Comparison of ENCODE assay signal across 8 mouse cellular contexts in the genomic region with DNA sequence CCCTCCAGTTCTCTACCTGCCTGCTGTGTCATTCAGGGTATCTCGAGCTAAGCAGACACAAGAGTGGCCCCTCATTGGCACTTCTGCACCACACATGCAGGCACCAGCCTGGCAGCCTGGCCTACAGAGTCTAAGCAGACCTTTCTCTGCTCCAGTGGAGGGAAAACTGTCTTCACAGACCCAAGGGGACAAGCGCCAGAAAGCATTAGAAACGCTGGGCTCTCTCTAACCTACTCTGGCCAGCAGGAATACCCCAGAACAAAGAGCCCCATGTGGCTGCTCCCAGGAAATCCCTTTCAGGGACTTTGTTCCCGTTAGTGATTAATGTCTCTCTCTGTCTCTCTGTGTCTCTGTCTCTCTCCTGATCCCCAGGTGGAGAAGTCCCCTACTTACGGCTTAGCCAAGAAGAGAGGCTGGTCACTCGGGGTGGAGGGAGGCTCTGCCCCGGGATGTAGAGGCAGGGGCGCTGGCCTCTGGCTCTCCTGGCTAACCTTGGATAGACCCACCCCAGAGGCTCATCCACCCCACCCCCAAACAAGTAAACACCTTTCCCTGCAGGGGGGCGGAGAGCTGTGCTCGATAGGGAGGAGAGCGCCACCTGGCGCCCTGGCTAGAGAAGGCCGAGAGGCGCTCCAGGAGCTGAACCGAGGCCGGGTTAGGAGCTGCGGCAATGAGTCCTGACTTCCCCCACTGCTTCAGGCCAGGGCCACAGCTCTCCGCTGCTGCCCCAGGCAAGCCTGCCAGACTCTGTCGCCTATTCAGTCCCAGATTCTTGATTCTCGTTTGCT. TPM values are rescaled to one million over a fixed set of nuclear protein-coding genes. Genes with fewer than 3 reads are reported as not detected.
DNase-seq lines count a peak whose midpoint lies in the region; ATAC-seq lines count a peak whose summit lies in the region.

No protein-coding gene starts in this region.

- no peaks in the 10 kb centered on the region for H3K36me3 ChIP-seq in intestine, embryonic 14.5 days (ENCODE audit: control insufficient read depth, insufficient read depth, low read length)

- H3K4me3 ChIP-seq in intestine, embryonic 14.5 days (ENCODE audit: low read depth, low read length) = no peak overlapping the region

- H3K9me3 ChIP-seq in intestine, embryonic 14.5 days (ENCODE audit: control insufficient read depth, low read length) = peaks cover 2% of the 10 kb centered on the region; the same call in 1 of the 2 replicates

- DNase-seq in adrenal gland, adult 8-10 months = peak; percentile 41
- DNase-seq in embryo, embryonic 11 days = peak; percentile 93
- DNase-seq in gastrocnemius, postnatal 36 days = peak; percentile 64
- peak; percentile 80 for DNase-seq in intestine, embryonic 14.5 days (ENCODE audit: low spot score)
- peak; percentile 78 to 88 for DNase-seq in left cerebral cortex, adult 9 months (ENCODE audit: low spot score in 2 of 2)
- DNase-seq in right cerebral cortex, postnatal 4 days = peak; percentile 89
- peak; percentile 64 for DNase-seq in yolk sac, embryonic 10.5 days (ENCODE audit: low spot score)

- peak; percentile 30; the same call in 1 of the 2 replicates for ATAC-seq in intestine, embryonic 14.5 days (replicated peaks; ENCODE audit: low FRiP score, low TSS enrichment, low read depth)
- ATAC-seq in megakaryocyte-erythroid progenitor cell, adult 5-6 weeks (replicated peaks; ENCODE audit: low FRiP score, low TSS enrichment, poor library complexity, severe bottlenecking) = peak; percentile 83

- WGBS in intestine, embryonic 14.5 days = 9% methylated on average over 20 of the region's 20 CpGs

- peak overlapping the region; percentile 20; the same call in 1 of the 2 replicates for H3K4me2 ChIP-seq in intestine, embryonic 14.5 days (ENCODE audit: low read length)

- peaks cover 7% of the 10 kb centered on the region; the same call in 1 of the 2 replicates for H3K27me3 ChIP-seq in intestine, embryonic 14.5 days (replicated peaks; ENCODE audit: control insufficient read depth, insufficient read depth, low read length)

- H3K9ac ChIP-seq in intestine, embryonic 14.5 days (ENCODE audit: low read length) = no peak overlapping the region

- intact Hi-C loops in gastrocnemius, postnatal 36 days (cut with DNase I) = loop anchor here (5.0 kb wide), 2 partner anchors 47 to 763 kb away; no protein-coding TSS in a partner anchor

- no peak overlapping the region for H3K27ac ChIP-seq in intestine, embryonic 14.5 days (ENCODE audit: low read depth)

- H3K4me1 ChIP-seq in intestine, embryonic 14.5 days (replicated peaks; ENCODE audit: control insufficient read depth, insufficient read depth, low read length) = peaks cover 28% of the 10 kb centered on the region

RNA-seq across cellular contexts. Expression of a gene that starts 49.9 kb away (rescaled TPM):
- total RNA-seq in adrenal gland, adult 8-10 months (2022) = not detected
- not detected for total RNA-seq in gastrocnemius, postnatal 36 days (2021)
- not detected in 2 replicates for polyA plus RNA-seq in intestine, embryonic 14.5 days (2014; fragmentation: Nextera tagmentation; extraction: Ambion mirVana)
- not detected in 2 replicates for total RNA-seq in megakaryocyte-erythroid progenitor cell, adult 5-6 weeks (2014; fragmentation: Nextera tagmentation)
- total RNA-seq in megakaryocyte-erythroid progenitor cell, adult 5-6 weeks (2017) = not detected in 2 replicates

Comparison
In these comparisons a context has a peak if more than half of its experiments do, and no peak if none do; other contexts are left out.
1. DNase-seq: peak in every context shown above with its lines; median percentile 93 in embryo, embryonic 11 days; 89 in right cerebral cortex, postnatal 4 days; 83 in left cerebral cortex, adult 9 months; 80 in intestine, embryonic 14.5 days; 64 in gastrocnemius, postnatal 36 days; 64 in yolk sac, embryonic 10.5 days; 41 in adrenal gland, adult 8-10 months.